Mouse (Mus musculus) MEL (cell line): ENCODE data around the gene D10Wsu102e.

Source experiments
- CHD2 ChIP-seq: IDR thresholded peaks from 2 replicates; pipeline ENCODE4 v1.6.1; 2011; ENCODE audit warnings: low read length, improper control_type of control experiment
- E2F4 ChIP-seq: IDR thresholded peaks from 2 replicates; pipeline ENCODE4 v1.6.1; 2011; ENCODE audit warnings: low read depth, low read length, improper control_type of control experiment, borderline replicate concordance
- EP300 ChIP-seq, 2 experiments: IDR thresholded peaks; 2 replicates each; pipeline ENCODE4 v1.6.1; 2011; ENCODE audit warnings: improper control_type of control experiment in 2 of 2, low read length in 2 of 2, low read depth in 1 of 2, mild to moderate bottlenecking in 1 of 2
- ETS1 ChIP-seq: IDR thresholded peaks from 2 replicates; pipeline ENCODE4 v1.6.1; 2012; ENCODE audit warnings: low read depth, mild to moderate bottlenecking, inconsistent platforms, low read length, improper control_type of control experiment, moderate library complexity
- GATA1 ChIP-seq: IDR thresholded peaks from 2 replicates; pipeline ENCODE4 v1.6.1; 2011; ENCODE audit warnings: low read depth, low read length, improper control_type of control experiment
- HCFC1 ChIP-seq: IDR thresholded peaks from 2 replicates; pipeline ENCODE4 v1.6.1; 2012; ENCODE audit warnings: low read depth, mild to moderate bottlenecking, inconsistent platforms, low read length, improper control_type of control experiment, moderate library complexity
- MEF2A ChIP-seq: IDR thresholded peaks from 2 replicates; pipeline ENCODE4 v1.6.1; 2014; ENCODE audit warnings: low read depth, mild to moderate bottlenecking, inconsistent platforms, low read length, improper control_type of control experiment; ENCODE audit not compliant: poor library complexity, insufficient replicate concordance, severe bottlenecking; ENCODE audit errors: extremely low read depth
- MXI1 ChIP-seq: IDR thresholded peaks from 2 replicates; pipeline ENCODE4 v1.6.1; 2011; ENCODE audit warnings: mild to moderate bottlenecking, low read depth, low read length, improper control_type of control experiment
- POLR2A ChIP-seq, 2 experiments: IDR thresholded peaks; 2 replicates each; pipeline ENCODE4 v1.6.1; 2011 to 2012; ENCODE audit warnings: low read length in 2 of 2, mild to moderate bottlenecking in 2 of 2, control low read depth in 1 of 2, improper control_type of control experiment in 1 of 2, low read depth in 1 of 2, moderate library complexity in 1 of 2; ENCODE audit not compliant: control insufficient read depth in 1 of 2, insufficient read depth in 1 of 2, poor library complexity in 1 of 2
- RCOR1 ChIP-seq: IDR thresholded peaks from 2 replicates; pipeline ENCODE4 v1.6.1; 2012; ENCODE audit warnings: low read depth, mild to moderate bottlenecking, inconsistent platforms, low read length, improper control_type of control experiment
- SIN3A ChIP-seq: IDR thresholded peaks from 2 replicates; pipeline ENCODE4 v1.6.1; 2012; ENCODE audit warnings: low read length, improper control_type of control experiment, inconsistent platforms
- TAL1 ChIP-seq: IDR thresholded peaks from 2 replicates; pipeline ENCODE4 v1.6.1; 2012; ENCODE audit warnings: mild to moderate bottlenecking, inconsistent platforms, low read length, moderate library complexity, mixed read lengths
- UBTF ChIP-seq: IDR thresholded peaks from 2 replicates; pipeline ENCODE4 v1.6.1; 2012; ENCODE audit warnings: low read depth, mild to moderate bottlenecking, inconsistent platforms, low read length, improper control_type of control experiment, moderate library complexity, borderline replicate concordance; ENCODE audit not compliant: insufficient read depth
- ZNF384 ChIP-seq: IDR thresholded peaks from 2 replicates; pipeline ENCODE4 v1.6.1; 2012; ENCODE audit warnings: low read depth, mild to moderate bottlenecking, inconsistent platforms, low read length, improper control_type of control experiment

GRCm38 (mm10) chr10:83350689-83351088 lies 9.3 kb upstream of the D10Wsu102e start:
- no peak for TF ChIP-seq ETS1
- no peak for TF ChIP-seq MEF2A
- no peak for TF ChIP-seq POLR2A (IDR thresholded peaks at IDR 0.05; ENCODE audit: control insufficient read depth in 1 of 2, insufficient read depth in 1 of 2, low read depth in 1 of 2, low read length in 2 of 2, poor library complexity in 1 of 2)
- no peak for TF ChIP-seq EP300 (IDR thresholded peaks at IDR 0.05; ENCODE audit: low read depth in 1 of 2, low read length in 2 of 2)
- TF ChIP-seq E2F4 = no peak
- no peak for TF ChIP-seq SIN3A
- TF ChIP-seq UBTF = no peak
- TF ChIP-seq HCFC1 = no peak
- no peak for TF ChIP-seq TAL1
- no peak for TF ChIP-seq GATA1
- no peak for TF ChIP-seq MXI1
- no peak for TF ChIP-seq ZNF384
- TF ChIP-seq RCOR1 = no peak
- TF ChIP-seq CHD2 = no peak
